Mouse (Mus musculus) cerebellum, postnatal 36 days (tissue): Measurements from ENCODE around the gene Nod2.
"Not testable (repeated sequence)": the region's sequence is repeated elsewhere in the genome, so short reads cannot be mapped to it uniquely, and the experiment has no call there.

Experiments used
- DNase-seq, 2 experiments: peaks; one replicate each; pipeline ENCODE4 v3.0.0; 2021 to 2022; ENCODE audit warnings: mixed read lengths in 2 of 2

Gene Nod2

DNA sequence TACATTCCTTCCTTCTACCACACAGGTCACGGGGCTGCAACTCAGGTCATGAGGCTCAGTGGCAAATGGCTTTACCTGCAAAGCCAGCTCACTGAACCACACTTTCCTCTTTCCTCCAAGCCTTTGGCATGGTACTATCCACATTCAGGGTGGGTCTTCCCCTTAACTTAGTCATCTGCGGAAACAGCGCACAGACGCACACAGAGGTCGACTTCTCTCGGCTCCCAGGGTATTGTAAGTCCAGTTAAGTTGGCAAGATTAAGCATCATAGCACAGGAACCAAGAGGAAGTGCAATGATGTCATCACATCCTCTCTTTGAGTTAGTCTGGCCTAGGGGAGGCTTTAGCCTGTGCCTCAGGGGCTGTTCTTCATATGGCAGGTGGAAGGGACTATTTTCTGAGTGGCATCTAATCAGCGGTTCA is 13.8 kb upstream of the Nod2 start:
- DNase-seq: no peak

GRCm38 (mm10) chr8:88635474-88636397 is 11.4 kb upstream of the Nod2 start, which contains the start of gene Snx20:
Gene Snx20, minus strand, starts transcription at chr8:88636128.
- DNase-seq: no peak

- DNase-seq: no peak
These were observed 9.8 kb upstream of the Nod2 start for GRCm38 (mm10) chr8:88637092-88638000.

- DNase-seq: no peak
These were observed 8.2 kb upstream of the Nod2 start for GRCm38 (mm10) chr8:88638908-88639307.

DNA sequence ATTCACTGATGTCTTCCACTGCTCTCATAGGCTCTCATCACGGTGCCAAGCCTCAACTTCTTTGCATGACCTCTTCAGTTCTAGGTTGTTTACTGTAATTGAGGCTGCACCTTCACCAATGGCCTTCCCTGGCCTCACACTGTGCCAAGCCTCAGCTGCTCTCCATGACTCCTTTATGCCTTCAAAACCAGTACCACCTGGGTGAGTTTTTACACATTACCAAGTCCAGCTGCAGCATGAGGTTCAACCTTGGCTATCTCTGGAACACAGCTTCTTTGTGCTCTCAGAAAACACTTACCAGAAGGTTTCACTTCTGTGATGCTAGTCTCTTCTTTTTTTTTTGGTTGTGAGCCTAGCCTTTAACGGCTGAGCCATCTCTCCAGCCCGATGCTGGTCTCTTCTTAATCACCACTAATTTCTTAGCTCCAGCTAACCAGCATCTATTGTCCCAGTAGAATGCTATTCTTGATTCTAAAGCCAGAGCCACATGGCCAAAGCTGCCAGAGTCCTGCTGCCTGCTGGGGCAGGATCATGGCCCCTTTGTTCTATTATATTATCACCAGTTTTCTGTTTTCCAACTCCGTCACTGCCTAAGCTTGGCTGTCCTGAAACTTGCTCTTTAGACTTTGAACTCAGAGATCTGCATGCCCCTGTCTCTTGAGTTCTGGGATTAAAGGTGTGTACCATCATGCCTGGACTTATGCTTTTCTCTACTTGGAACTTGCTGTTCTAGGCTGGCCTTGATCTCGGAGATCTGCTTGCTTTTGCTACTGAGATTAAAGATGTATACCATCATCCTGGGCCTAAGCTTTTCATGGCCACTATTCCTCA is 4.2 kb upstream of the Nod2 start:
- no peak for DNase-seq

- no peak for DNase-seq
These were observed 1.2 kb downstream of the Nod2 start for GRCm38 (mm10) chr8:88648322-88648721.

- DNase-seq: no peak
These were observed 3.0 kb downstream of the Nod2 start for GRCm38 (mm10) chr8:88650016-88650708.

DNA sequence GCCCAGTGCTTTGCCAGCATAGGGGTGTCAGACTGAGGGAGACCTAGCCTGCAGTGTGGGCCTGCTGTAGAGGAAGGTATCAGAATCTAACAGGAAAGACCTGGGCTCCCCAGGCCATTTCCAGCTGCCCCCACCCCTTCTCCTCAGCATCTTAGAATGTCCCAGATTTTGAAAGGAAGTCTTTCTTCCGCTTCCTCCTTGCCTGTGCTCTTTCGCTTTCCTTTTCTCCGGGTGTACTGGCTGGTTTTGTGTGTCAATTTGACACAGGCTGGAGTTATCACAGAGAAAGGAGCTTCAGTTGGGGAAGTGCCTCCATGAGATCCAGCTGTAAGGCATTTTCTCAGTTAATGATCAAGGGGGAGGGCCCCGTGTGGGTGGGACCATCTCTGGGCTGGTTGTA is 4.0 kb downstream of the Nod2 start:
- not testable (repeated sequence) for DNase-seq

GRCm38 (mm10) chr8:88655334-88655733 is 8.2 kb downstream of the Nod2 start:
- no peak for DNase-seq

GRCm38 (mm10) chr8:88659873-88660272 is 12.8 kb downstream of the Nod2 start:
- DNase-seq: no peak

DNA sequence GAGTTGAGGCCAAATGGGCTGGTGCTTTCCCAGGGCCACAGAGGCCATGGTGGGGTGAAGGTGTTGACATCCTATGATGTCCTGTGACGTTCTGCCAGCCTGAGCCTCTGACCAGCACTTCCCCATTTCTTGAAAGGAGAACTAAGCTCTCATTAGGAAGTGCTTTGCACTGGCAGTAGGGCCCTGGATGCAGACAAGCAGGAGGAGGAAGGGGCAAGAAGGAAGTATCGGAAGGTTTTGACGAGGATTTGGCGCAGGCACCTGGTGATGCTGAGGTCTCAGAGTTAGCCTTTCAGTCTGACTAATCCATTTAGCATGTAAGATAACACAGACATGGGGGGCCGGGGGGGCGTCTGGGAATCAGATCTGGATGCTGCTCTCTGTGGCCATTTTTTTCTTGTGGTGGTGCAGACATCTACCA is 15.3 kb downstream of the Nod2 start:
- DNase-seq: no peak

DNA sequence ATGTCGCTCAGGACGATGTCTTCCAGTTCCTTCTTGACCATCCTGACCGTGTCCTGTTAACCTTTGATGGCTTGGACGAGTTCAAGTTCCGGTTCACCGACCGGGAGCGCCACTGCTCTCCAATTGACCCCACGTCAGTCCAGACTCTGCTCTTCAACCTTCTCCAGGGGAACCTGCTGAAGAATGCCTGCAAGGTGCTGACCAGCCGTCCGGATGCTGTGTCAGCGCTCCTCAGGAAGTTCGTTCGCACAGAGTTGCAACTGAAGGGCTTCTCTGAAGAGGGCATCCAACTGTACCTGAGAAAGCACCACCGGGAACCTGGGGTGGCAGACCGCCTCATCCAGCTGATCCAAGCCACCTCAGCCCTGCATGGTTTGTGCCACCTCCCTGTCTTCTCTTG is 17.0 kb downstream of the Nod2 start:
- DNase-seq: no peak

DNA sequence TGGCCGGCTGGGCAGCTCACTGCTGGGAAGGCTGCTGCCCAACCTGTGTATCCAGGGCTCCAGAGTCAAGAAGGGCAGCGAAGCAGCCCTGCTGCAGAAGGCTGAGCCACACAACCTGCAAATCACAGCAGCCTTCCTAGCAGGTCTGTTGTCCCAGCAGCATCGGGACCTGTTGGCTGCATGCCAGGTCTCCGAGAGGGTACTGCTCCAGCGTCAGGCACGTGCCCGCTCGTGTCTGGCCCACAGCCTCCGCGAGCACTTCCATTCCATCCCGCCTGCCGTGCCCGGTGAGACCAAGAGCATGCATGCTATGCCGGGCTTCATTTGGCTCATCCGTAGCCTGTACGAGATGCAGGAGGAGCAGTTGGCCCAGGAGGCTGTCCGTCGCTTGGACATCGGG is 17.8 kb downstream of the Nod2 start:
- DNase-seq: peak; percentile 62 to 71

- DNase-seq: no peak
These were observed 19.3 kb downstream of the Nod2 start for GRCm38 (mm10) chr8:88666435-88666834.

- no peak for DNase-seq
These were observed 21.4 kb downstream of the Nod2 start for GRCm38 (mm10) chr8:88668400-88669086.

DNA sequence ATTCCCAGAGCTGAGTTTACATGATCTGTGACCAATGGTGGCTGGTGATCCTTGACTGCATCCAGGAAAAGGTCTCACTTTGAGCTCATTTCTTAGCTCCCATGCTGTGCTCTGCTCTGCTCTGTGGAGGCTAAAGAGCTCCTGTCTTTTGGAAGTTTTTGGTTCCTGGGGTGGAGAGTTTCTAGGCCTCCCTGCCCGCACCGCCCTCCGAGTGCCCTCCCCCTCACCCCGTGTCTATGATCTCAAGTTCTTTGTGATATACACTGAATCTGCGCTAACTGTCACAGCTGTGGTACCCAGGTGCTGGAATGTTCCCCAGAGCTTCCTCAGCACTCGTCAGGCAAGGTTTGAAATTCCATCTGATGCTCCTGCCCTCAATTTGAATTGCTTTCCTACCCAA is 23.7 kb downstream of the Nod2 start:
- DNase-seq: no peak

DNA sequence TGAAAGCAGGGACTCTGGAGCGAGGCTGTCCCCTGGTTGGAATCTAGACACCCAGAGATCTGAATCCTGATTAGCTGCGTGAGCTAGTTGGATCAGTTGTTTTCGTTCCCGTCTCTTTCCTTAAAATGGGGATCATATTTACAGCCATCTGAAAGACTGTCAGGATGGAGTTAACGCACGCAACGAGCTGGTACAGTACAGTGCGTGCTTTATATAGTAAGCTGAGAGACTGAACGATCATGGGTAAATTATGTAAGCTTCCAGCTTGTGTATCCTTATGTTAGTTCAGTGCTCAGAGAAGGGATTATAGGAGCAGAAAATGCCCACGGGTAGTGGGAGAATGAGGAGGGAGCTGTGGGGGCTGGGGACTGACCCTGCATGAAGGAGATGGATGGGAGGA is 24.5 kb downstream of the Nod2 start:
- no peak for DNase-seq

DNA sequence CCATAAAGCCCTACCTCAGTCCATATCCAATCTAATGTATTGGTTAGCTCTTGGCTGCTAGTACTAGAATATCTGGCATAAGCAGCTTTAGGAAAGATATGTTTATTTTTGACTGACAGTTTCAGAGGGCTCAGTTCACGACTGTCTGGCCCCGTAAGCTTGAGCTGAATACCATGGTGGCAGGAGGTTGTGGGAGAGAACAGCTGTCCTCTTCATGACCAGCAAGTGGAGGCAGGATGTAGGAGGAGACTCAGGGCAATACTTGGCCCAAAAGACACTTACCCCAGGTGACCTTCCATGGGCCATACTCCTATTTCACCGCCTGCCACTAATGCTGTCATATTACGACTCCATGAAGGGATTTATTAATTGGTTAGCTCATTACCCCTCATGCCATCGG is 26.7 kb downstream of the Nod2 start:
- no peak for DNase-seq

GRCm38 (mm10) chr8:88675372-88676165 is 28.5 kb downstream of the Nod2 start:
- DNase-seq: no peak

GRCm38 (mm10) chr8:88677071-88677470 is 30.0 kb downstream of the Nod2 start:
- no peak for DNase-seq
